Mouse (Mus musculus) erythroblast, embryonic 14.5 days (primary cell): ENCODE results near the gene Timm8a2. TPM values are rescaled to one million over a fixed set of nuclear protein-coding genes. Genes with fewer than 3 reads are reported as not detected.

ENCODE experiments used
- H3K27me3 ChIP-seq: 2 replicates; pipeline ENCODE4 v1.6.1; 2012; ENCODE audit warnings: inconsistent platforms; ENCODE audit not compliant: control insufficient read depth
- H3K36me3 ChIP-seq: 2 replicates; pipeline ENCODE4 v1.6.1; 2012; ENCODE audit warnings: mild to moderate bottlenecking, inconsistent platforms; ENCODE audit not compliant: control insufficient read depth
- H3K4me1 ChIP-seq: 2 replicates; pipeline ENCODE4 v1.6.1; 2012; ENCODE audit warnings: inconsistent platforms; ENCODE audit not compliant: control insufficient read depth
- H3K4me3 ChIP-seq: replicated peaks from 2 replicates; pipeline ENCODE3; 2012; ENCODE audit warnings: moderate library complexity, mild to moderate bottlenecking, inconsistent platforms
- H3K9me3 ChIP-seq: 2 replicates; pipeline ENCODE4 v1.6.1; 2012; ENCODE audit warnings: low read length, inconsistent platforms, mixed read lengths; ENCODE audit not compliant: control insufficient read depth
- GATA1 ChIP-seq: IDR thresholded peaks from 2 replicates; pipeline ENCODE4 v1.6.1; 2012; ENCODE audit warnings: low read length, inconsistent platforms, mixed read lengths
- TAL1 ChIP-seq: IDR thresholded peaks from 3 replicates; pipeline ENCODE4 v1.6.1; 2012; ENCODE audit warnings: low read length, inconsistent platforms, mixed read lengths
- polyA plus RNA-seq: library from polyadenylated mRNA; stranded (reverse); fragments of >175 nt; gene quantifications from 2 replicates; pipeline ENCODE4 v1.2.3, GENCODE M21; 2012

Gene Timm8a2
- not detected in 2 replicates for polyA plus RNA-seq

DNA sequence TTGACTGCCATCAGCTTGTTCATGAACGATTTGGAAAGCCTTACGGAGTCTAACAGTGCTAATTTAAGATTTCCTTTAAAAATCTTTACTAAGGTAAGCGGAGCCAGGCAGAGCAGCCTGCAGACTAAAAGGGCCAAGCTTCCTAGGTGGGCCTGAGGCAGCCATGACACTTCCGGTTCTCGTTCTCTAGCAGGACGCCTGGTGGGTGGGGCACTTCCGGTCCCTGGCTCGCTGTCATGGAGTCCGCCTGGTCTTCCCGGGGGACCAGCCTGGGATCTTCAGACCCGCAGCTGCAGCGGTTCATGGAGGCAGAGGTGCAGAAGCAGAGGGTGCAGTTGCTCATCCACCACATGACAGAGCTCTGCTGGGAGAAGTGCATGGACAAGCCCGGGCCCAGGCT lies at the start of gene Timm8a2:
Timm8a2 (plus strand) TSS at position 224 of the 400 bp plus-strand sequence.
- Histone ChIP-seq H3K9me3 (no peaks in the 10 kb centered on the region; the same call in 1 of the 2 replicates), H3K4me1 (no peaks in the 10 kb centered on the region), H3K4me3 (no peak within 1 kb of the TSS), H3K27me3 (no peaks in the 10 kb centered on the region), H3K36me3 (no peaks in the 10 kb centered on the region)
- no peak for TF ChIP-seq GATA1

DNA sequence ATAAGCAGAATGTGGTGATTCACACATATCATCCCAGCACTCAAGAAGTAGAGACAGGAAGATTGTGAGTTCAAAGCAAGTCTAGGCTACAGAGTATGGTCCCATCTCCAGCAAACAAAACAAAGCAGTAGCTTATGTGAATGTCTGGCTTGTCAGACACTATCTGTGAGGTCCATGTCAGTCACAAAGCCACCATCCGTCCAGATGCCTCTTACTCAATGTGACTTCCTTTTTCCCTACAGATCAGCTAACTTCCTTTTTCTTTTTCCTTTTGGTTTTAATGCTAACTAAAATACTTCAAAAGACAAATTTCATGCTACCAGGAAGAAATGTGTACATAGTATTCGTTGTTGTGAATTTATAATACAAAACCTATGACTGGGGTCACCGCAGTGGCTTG lies 49.0 kb upstream of the Timm8a2 start:
- no peaks in the 10 kb centered on the region for H3K9me3 ChIP-seq
- H3K36me3 ChIP-seq = peaks cover 2% of the 10 kb centered on the region; the same call in 1 of the 2 replicates
- no peak overlapping the region for H3K4me3 ChIP-seq
- H3K4me1 ChIP-seq = no peaks in the 10 kb centered on the region
- TF ChIP-seq GATA1 = no peak
- no peak for TF ChIP-seq TAL1
- H3K27me3 ChIP-seq = no peaks in the 10 kb centered on the region

DNA sequence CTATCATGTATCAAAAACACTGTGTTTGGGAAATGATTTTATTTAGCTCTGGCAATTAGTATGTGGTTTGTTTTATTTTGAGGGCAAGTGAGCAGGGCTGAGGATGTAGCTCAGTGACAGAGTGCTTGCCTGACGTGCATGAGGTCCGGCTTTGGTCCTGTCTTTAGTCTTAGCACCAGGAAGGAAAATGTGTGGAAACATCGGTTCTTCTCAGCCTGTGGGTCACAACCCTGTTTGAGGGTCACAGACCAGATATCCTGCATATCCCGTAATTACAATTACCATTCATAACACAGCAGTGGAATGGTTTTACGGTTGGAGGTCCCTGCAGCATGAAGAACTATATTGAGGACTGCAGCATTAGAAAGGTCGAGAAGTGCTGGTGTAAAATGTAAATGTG lies 48.4 kb upstream of the Timm8a2 start:
- no peaks in the 10 kb centered on the region for H3K27me3 ChIP-seq
- no peak for TF ChIP-seq TAL1
- no peak for TF ChIP-seq GATA1
- H3K9me3 ChIP-seq = no peaks in the 10 kb centered on the region
- H3K4me3 ChIP-seq = no peak overlapping the region
- H3K36me3 ChIP-seq = peaks cover 4% of the 10 kb centered on the region; the same call in 1 of the 2 replicates
- no peaks in the 10 kb centered on the region for H3K4me1 ChIP-seq

DNA sequence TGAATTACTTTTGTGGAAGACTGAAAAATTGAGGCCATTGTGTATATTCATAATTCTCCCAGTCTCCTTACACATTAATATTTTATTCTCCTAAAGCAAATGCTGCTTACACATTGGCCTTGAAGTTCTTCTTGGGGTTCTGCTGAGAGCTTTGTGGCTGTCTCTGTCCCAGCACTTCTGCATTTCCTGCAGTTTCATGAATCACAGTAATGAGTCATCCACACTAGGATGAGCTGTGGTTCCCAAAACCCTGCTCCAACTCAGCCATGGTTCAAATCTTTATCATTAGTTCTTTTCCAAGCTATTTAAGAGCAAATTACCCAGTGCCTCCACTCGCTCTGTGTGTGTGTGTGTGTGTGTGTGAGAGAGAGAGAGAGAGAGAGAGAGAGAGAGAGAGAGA lies 47.2 kb upstream of the Timm8a2 start:
- Histone ChIP-seq H3K36me3 (peaks cover 5% of the 10 kb centered on the region; the same call in 1 of the 2 replicates), H3K27me3 (no peaks in the 10 kb centered on the region), H3K9me3 (no peaks in the 10 kb centered on the region), H3K4me3 (no peak overlapping the region), H3K4me1 (no peaks in the 10 kb centered on the region)
- TF ChIP-seq TAL1 (no peak), GATA1 (no peak)

DNA sequence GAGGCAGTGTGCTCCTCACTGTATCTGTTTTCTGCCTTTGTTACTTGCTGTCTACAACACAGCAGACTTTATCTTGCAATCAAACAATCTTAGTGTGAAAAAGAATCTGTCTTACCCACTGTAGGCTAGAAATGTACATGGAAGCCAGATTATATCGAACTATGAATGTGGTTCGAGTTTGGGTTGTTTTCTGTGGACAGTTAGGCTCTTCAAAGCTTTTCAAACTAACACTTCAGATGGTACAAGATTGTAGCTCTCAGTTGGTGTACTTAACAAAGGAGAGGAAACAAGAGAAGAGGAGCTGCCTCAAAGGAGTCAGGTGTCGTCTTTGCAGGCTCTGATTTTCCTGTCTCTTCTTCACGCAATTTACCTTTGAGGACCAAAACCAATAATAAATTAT lies 46.8 kb upstream of the Timm8a2 start:
- Histone ChIP-seq H3K36me3 (peaks cover 5% of the 10 kb centered on the region; the same call in 1 of the 2 replicates), H3K4me1 (no peaks in the 10 kb centered on the region), H3K4me3 (no peak overlapping the region), H3K27me3 (no peaks in the 10 kb centered on the region), H3K9me3 (no peaks in the 10 kb centered on the region)
- TF ChIP-seq GATA1 = no peak
- no peak for TF ChIP-seq TAL1

DNA sequence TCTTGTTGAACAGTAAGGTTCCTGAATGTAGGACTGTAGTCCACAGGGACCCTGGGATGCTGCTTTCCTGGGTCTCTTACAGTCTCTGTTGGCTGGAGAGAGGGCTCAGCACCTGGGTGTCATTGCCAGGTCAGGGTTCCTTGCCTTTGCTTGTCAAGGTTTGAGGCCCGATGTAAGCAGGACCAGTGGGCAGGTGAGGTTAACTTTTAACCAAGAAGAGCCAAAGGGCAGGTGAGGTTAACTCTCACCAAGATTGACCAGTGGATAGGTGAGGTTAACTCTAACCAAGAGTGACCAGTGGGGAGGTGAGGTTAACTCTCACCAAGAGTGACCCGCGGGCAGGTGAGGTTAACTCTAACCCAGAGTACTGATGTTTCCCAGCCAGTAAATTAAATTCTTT lies 45.1 kb upstream of the Timm8a2 start:
- Histone ChIP-seq H3K4me1 (no peaks in the 10 kb centered on the region), H3K4me3 (no peak overlapping the region), H3K36me3 (peaks cover 7% of the 10 kb centered on the region), H3K9me3 (no peaks in the 10 kb centered on the region), H3K27me3 (no peaks in the 10 kb centered on the region)
- no peak for TF ChIP-seq TAL1
- TF ChIP-seq GATA1 = no peak

DNA sequence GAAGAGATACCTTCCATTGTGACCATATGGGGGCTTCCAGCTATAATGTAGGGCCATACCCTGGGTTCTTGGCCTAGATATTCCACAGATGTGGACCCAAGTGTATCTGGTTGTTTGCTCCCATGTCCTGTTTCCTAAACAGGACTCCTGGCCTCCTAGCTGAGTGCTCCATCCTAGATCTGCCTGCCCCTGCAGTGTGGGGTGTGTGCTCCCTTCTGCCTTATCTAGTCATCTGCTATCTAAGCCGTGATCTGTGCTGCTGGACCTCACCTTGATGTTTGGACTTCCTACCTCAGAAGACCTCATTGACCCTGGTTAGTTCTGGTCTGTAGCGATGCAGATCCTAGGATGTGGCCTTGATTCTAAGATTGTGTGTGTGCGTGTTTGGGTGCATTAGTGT lies 44.6 kb upstream of the Timm8a2 start:
- H3K27me3 ChIP-seq = no peaks in the 10 kb centered on the region
- H3K4me3 ChIP-seq = no peak overlapping the region
- peaks cover 6% of the 10 kb centered on the region for H3K36me3 ChIP-seq
- H3K4me1 ChIP-seq = no peaks in the 10 kb centered on the region
- no peaks in the 10 kb centered on the region for H3K9me3 ChIP-seq
- no peak for TF ChIP-seq TAL1
- no peak for TF ChIP-seq GATA1

DNA sequence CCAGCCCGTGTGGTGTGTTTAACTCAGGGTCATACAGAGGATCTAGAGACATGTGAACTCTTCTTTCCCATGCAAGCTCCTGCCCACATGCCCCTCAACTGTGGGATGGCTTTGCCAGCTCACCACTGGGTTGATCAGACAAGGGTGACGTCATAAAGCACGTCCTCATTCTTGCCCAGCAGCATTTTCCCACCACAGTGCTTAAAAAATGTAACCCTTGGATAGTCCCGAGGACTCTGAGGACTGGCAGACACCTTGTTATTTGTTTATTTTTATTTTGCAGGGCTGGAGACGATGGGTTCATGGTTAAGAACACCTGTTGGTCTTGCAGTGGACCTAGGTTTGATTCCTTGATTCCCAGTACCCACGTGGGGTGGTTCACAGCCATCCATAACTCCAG lies 43.6 kb upstream of the Timm8a2 start:
- no peaks in the 10 kb centered on the region for H3K9me3 ChIP-seq
- H3K27me3 ChIP-seq = no peaks in the 10 kb centered on the region
- H3K36me3 ChIP-seq = peaks cover 10% of the 10 kb centered on the region
- H3K4me3 ChIP-seq = no peak overlapping the region
- TF ChIP-seq GATA1 (no peak), TAL1 (no peak)
- peaks cover 2% of the 10 kb centered on the region; the same call in 1 of the 2 replicates for H3K4me1 ChIP-seq

DNA sequence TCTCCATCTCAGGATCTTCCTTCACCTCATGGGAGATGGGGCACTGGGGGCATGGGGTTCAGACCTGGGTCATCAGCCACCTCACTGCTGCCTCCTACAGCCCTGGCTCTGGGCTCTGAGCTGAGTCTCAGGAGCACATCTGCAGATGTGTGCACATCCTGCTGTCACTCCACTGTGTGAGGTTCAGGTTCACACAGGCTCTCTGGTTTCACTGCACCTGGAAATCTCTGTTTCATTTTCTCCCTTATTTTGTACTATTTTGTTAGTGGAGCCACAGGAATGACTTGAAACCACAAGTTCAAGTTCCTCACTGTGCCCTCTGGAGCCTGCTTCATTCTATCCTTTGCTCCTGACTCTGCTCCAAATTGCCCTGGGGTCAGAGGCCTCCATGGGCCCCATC lies 42.6 kb upstream of the Timm8a2 start:
- Histone ChIP-seq H3K4me3 (no peak overlapping the region), H3K4me1 (peaks cover 2% of the 10 kb centered on the region; the same call in 1 of the 2 replicates), H3K27me3 (no peaks in the 10 kb centered on the region), H3K36me3 (peaks cover 16% of the 10 kb centered on the region), H3K9me3 (no peaks in the 10 kb centered on the region)
- TF ChIP-seq TAL1 (no peak), GATA1 (no peak)

DNA sequence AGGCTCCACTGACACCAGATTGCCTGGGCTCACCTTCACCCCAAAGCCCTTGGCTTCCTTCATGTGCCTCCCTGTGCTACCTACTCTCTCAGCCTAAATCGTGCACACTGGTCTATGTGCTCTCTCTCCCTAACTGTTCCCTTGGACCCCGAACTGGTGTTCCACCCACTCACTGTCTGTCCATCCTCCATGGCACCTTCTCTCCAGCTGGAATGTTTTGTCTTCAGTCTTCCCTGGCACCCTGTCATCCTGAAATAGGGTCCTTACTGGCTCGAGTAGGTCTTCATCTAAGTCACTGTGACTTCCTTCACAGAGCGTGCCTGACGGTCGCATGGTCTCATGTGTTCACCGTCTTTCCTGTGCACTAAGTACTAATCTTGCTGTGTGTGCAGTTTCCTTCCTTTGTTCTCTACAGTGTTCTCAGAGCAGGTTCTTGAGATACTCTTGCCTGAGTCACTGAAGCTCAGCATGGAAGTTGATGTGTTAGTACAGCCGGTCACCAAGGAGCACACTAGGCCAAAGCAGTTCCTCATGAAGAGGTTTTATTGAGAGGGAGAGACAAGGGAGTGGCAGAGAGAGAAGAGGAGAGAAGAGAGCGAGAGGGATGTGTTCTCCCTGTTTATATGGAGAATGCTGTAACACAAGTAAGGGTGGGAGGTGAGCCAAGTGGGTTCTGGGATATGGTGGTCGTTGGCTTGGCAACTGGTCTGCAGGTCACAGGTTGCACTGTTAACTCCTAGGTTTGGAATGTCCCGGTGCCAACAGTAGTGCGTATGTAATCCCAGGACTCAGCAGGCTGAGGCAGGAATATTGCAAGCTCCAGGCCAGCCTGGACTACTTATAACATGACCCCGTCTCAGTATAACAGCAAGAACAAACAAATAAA lies 41.8 kb upstream of the Timm8a2 start:
- no peak for TF ChIP-seq TAL1
- no peak for TF ChIP-seq GATA1

More for the DNA sequence above, 41.8 kb upstream of the Timm8a2 start:
- no peaks in the 10 kb centered on the region for H3K9me3 ChIP-seq
- peaks cover 20% of the 10 kb centered on the region for H3K36me3 ChIP-seq
- no peak overlapping the region for H3K4me3 ChIP-seq
- peaks cover 2% of the 10 kb centered on the region; the same call in 1 of the 2 replicates for H3K4me1 ChIP-seq
- H3K27me3 ChIP-seq = no peaks in the 10 kb centered on the region
